Mouse (Mus musculus): ENCODE measurements around the gene Prm3. TPM values are rescaled to one million over a fixed set of nuclear protein-coding genes. Genes with fewer than 3 reads are reported as not detected.

Gene Prm3
- polyA plus RNA-seq, 1 experiment from 2014 or later: not detected

GRCm38 (mm10) chr16:10788866-10789265 is 1.8 kb downstream of the Prm3 start:
- Histone ChIP-seq H3K27me3 (no peaks in the 10 kb centered on the region), H3K27ac (no peak overlapping the region), H3K9me3 (replicated peaks) (no peaks in the 10 kb centered on the region), H3K36me3 (no peaks in the 10 kb centered on the region), H3K4me3 (replicated peaks) (no peak overlapping the region), H3K4me1 (peaks cover 36% of the 10 kb centered on the region), H3K4me2 (no peak overlapping the region), H3K9ac (no peak overlapping the region)
- ATAC-seq (replicated peaks; ENCODE audit: low FRiP score): no peak
- 52% methylated on average over 4 of the region's 4 CpGs for WGBS

- no peak within 1 kb of the TSS for H3K4me3 ChIP-seq (replicated peaks)
- 42% methylated on average over 16 of the region's 16 CpGs for WGBS
- H3K4me1 ChIP-seq: peaks cover 41% of the 10 kb centered on the region
- no peaks in the 10 kb centered on the region for H3K36me3 ChIP-seq
- H3K27me3 ChIP-seq: no peaks in the 10 kb centered on the region
- H3K9me3 ChIP-seq (replicated peaks): no peaks in the 10 kb centered on the region
- ATAC-seq (replicated peaks; ENCODE audit: low FRiP score): no peak
- H3K9ac ChIP-seq: no peak within 1 kb of the TSS
- peak within 1 kb of the TSS; percentile 45; the same call in 1 of the 2 replicates for H3K27ac ChIP-seq
- no peak within 1 kb of the TSS for H3K4me2 ChIP-seq
Observed at GRCm38 (mm10) chr16:10788271-10788670, 2.4 kb downstream of the Prm3 start, which contains the start of gene Tnp2. Tnp2 (minus strand) TSS chr16:10788660.

GRCm38 (mm10) chr16:10787548-10788058 is 3.1 kb downstream of the Prm3 start:
- Histone ChIP-seq H3K4me2 (no peak overlapping the region), H3K9me3 (replicated peaks) (no peaks in the 10 kb centered on the region), H3K4me1 (peaks cover 47% of the 10 kb centered on the region), H3K27ac (peak overlapping the region; percentile 45; the same call in 1 of the 2 replicates), H3K27me3 (no peaks in the 10 kb centered on the region), H3K4me3 (replicated peaks) (no peak overlapping the region), H3K9ac (no peak overlapping the region), H3K36me3 (no peaks in the 10 kb centered on the region)
- ATAC-seq (replicated peaks; ENCODE audit: low FRiP score): no peak
- 81% methylated on average over 7 of the region's 7 CpGs for WGBS

GRCm38 (mm10) chr16:10786782-10787547 is 3.7 kb downstream of the Prm3 start:
- ATAC-seq (replicated peaks; ENCODE audit: low FRiP score): no peak
- Histone ChIP-seq H3K9ac (no peak overlapping the region), H3K36me3 (no peaks in the 10 kb centered on the region), H3K4me1 (peaks cover 54% of the 10 kb centered on the region), H3K27me3 (no peaks in the 10 kb centered on the region), H3K4me2 (peak overlapping the region; percentile 97; the same call in 1 of the 2 replicates), H3K27ac (peak overlapping the region; percentile 99), H3K9me3 (replicated peaks) (no peaks in the 10 kb centered on the region), H3K4me3 (replicated peaks) (no peak overlapping the region)
- 55% methylated on average over 4 of the region's 4 CpGs for WGBS

GRCm38 (mm10) chr16:10786288-10786687 is 4.4 kb downstream of the Prm3 start:
- Histone ChIP-seq H3K9me3 (replicated peaks) (no peaks in the 10 kb centered on the region), H3K4me2 (peak overlapping the region; percentile 97), H3K4me1 (peaks cover 60% of the 10 kb centered on the region), H3K36me3 (no peaks in the 10 kb centered on the region), H3K9ac (peak overlapping the region; percentile 75), H3K4me3 (replicated peaks) (peak overlapping the region; percentile 79), H3K27me3 (no peaks in the 10 kb centered on the region), H3K27ac (peak overlapping the region; percentile 99)
- 2% methylated on average over 9 of the region's 9 CpGs for WGBS
- ATAC-seq (replicated peaks; ENCODE audit: low FRiP score): peak; percentile 33

GRCm38 (mm10) chr16:10785371-10786231 is 5.1 kb downstream of the Prm3 start, which contains the start of gene Socs1:
Socs1 (minus strand) TSS chr16:10785536.
- under 1% methylated on average over 58 of the region's 59 CpGs for WGBS
- Histone ChIP-seq H3K9ac (peak within 1 kb of the TSS; percentile 75), H3K4me1 (peaks cover 60% of the 10 kb centered on the region)

GRCm38 (mm10) chr16:10784793-10785370 is 5.8 kb downstream of the Prm3 start:
- peak; percentile 80 for ATAC-seq (replicated peaks; ENCODE audit: low FRiP score)
- Histone ChIP-seq H3K4me1 (peaks cover 63% of the 10 kb centered on the region), H3K4me3 (replicated peaks) (peak overlapping the region; percentile 79), H3K36me3 (no peaks in the 10 kb centered on the region), H3K9ac (peak overlapping the region; percentile 75), H3K4me2 (peak overlapping the region; percentile 97), H3K27me3 (no peaks in the 10 kb centered on the region), H3K27ac (peak overlapping the region; percentile 99), H3K9me3 (replicated peaks) (no peaks in the 10 kb centered on the region)
- 1% methylated on average over 43 of the region's 55 CpGs for WGBS

More at GRCm38 (mm10) chr16:10785371-10786231, 5.1 kb downstream of the Prm3 start, which contains the start of gene Socs1:
- no peaks in the 10 kb centered on the region for H3K36me3 ChIP-seq
- H3K27me3 ChIP-seq: no peaks in the 10 kb centered on the region
- ATAC-seq (replicated peaks; ENCODE audit: low FRiP score): peak; percentile 87
- H3K4me2 ChIP-seq: peak within 1 kb of the TSS; percentile 97
- H3K27ac ChIP-seq: peak within 1 kb of the TSS; percentile 99
- H3K9me3 ChIP-seq (replicated peaks): no peaks in the 10 kb centered on the region
- peak within 1 kb of the TSS; percentile 79 for H3K4me3 ChIP-seq (replicated peaks)

- Histone ChIP-seq H3K36me3 (no peaks in the 10 kb centered on the region), H3K4me1 (peaks cover 63% of the 10 kb centered on the region), H3K4me2 (peak overlapping the region; percentile 97), H3K9ac (peak overlapping the region; percentile 75), H3K27ac (peak overlapping the region; percentile 99), H3K9me3 (replicated peaks) (no peaks in the 10 kb centered on the region), H3K4me3 (replicated peaks) (peak overlapping the region; percentile 79), H3K27me3 (no peaks in the 10 kb centered on the region)
- ATAC-seq (replicated peaks; ENCODE audit: low FRiP score): peak; percentile 6
- 1% methylated on average over 81 of the region's 81 CpGs for WGBS
Observed at GRCm38 (mm10) chr16:10783883-10784792, 6.6 kb downstream of the Prm3 start.

GRCm38 (mm10) chr16:10783451-10783850 is 7.3 kb downstream of the Prm3 start:
- no peak overlapping the region for H3K9ac ChIP-seq
- H3K36me3 ChIP-seq: no peaks in the 10 kb centered on the region
- ATAC-seq (replicated peaks; ENCODE audit: low FRiP score): no peak
- no peak overlapping the region for H3K27ac ChIP-seq
- H3K27me3 ChIP-seq: no peaks in the 10 kb centered on the region
- H3K4me3 ChIP-seq (replicated peaks): peak overlapping the region; percentile 79
- WGBS: 62% methylated on average over 8 of the region's 8 CpGs
- no peaks in the 10 kb centered on the region for H3K9me3 ChIP-seq (replicated peaks)
- H3K4me1 ChIP-seq: peaks cover 62% of the 10 kb centered on the region
- peak overlapping the region; percentile 97 for H3K4me2 ChIP-seq

- no peaks in the 10 kb centered on the region for H3K36me3 ChIP-seq
- WGBS: 39% methylated on average over 1 of the region's 1 CpGs
- no peaks in the 10 kb centered on the region for H3K27me3 ChIP-seq
- H3K4me3 ChIP-seq (replicated peaks): peak overlapping the region; percentile 79; the same call in 1 of the 2 replicates
- ATAC-seq (replicated peaks; ENCODE audit: low FRiP score): no peak
- H3K9ac ChIP-seq: peak overlapping the region; percentile 0; the same call in 1 of the 2 replicates
- H3K4me2 ChIP-seq: peak overlapping the region; percentile 97
- H3K27ac ChIP-seq: no peak overlapping the region
- peaks cover 59% of the 10 kb centered on the region for H3K4me1 ChIP-seq
- H3K9me3 ChIP-seq (replicated peaks): no peaks in the 10 kb centered on the region
Observed at GRCm38 (mm10) chr16:10783152-10783434, 7.6 kb downstream of the Prm3 start.

Measured in kidney, embryonic 15.5 days (tissue).